Mouse (Mus musculus) kidney, postnatal 14 days (tissue): ENCODE measurements at regions not wholly inside any gene's neighbourhood (a gene's known extent, or its start where the extent isn't known, plus 50 kb on each side); places are given as distances from the start of the nearest gene placed in this dataset.
"Not testable (repeated sequence)": the region's sequence is repeated elsewhere in the genome, so short reads cannot be mapped to it uniquely, and the experiment has no call there.

Experiments used
- DNase-seq: peaks from one replicate; pipeline ENCODE4 v3.0.0; 2022; ENCODE audit warnings: mixed read lengths

DNA sequence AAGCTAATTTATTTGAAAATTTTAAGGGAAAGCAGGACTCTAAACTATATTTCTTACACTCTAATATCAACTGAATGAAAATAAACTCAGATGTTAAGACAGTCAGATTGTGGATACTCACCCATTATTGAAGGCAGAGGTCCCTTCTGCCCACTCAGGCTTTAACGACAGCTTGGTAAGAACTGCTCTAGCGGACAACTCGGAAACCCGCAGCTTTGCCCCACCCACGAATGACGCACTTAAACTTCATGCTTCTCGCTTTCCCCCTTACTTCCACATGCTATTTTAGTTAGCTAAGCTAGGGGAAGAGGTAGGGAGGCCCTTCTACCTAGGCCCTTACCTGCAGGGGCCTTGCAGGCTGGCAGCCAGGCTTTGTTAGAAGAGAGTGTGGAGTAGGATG, 50.8 kb upstream of the Elmo1 start:
- DNase-seq = no peak

DNA sequence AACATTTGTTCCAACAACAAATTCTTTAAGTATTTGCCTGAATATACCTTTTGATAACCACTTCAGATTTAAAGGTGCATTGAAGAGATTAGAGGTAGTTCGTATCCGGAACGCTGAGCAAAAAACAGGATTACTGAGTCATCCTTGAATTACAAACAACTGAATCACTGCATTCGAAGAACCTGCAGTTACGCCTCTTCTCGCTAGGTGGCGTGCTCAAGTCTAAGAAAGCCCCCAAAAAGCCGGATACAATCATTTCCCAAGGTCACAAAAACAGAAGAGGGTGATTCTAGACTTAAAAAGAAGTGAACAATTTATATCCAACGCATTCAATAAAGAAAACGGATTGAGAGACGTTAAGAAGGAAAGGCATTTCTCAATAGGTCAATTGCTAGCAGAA, 51.9 kb upstream of the Elmo1 start:
- DNase-seq = peak; percentile 41

DNA sequence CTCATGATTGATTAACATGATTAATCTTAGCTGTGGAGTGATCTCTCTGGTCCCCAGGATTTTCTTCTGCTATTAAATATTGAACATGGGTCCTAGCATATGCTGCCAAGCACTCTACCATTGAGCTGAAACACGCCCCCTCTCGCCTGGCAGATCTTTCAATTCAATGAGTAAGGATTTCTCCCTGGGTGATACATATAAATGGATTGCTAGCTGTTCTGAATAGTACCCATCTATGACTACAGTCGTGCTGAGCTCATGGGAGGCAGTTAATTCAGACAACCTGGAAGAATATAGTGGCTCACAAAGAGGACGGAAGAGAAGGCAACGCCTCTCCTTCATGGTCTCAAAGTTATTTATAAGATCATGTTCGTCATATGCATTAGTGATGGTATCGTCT, 53.0 kb upstream of the Elmo1 start:
- DNase-seq = no peak

DNA sequence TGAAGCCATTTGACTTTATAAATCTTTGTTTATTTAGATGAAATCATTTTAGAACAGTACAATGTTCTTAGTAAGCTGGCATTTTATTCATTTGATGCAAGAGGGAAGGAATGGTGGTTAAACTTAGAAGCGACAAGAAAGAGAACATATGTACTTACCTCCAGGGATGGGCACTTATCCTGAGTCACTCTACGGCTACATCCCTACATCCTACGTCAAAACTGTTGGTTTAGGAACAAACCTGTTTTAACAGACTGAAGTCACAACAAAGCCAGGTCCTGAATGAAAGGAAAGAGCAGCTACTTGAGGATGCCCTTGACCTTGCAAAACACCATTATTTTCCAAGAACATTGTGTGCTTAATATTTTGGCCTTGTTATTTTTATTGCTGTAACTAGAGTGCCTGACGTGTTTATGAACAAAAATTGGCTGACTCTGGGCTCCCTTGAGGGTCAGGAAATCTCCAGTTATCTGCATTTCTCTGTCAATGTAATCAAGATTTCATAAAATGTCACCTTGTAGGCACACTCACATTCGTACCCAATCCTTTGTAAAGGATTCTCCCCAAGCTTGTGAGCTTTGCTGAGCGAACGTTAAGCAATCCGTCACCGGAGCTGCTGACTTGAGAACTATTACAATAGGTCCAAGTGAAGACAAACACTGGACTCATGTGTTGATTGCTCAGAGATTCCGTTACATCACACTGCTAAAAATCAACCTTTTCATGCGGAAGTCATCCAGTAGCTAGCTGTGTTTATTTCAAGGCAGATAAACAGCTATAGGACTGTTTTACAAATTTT, 56.3 kb upstream of the Elmo1 start:
- DNase-seq = no peak

DNA sequence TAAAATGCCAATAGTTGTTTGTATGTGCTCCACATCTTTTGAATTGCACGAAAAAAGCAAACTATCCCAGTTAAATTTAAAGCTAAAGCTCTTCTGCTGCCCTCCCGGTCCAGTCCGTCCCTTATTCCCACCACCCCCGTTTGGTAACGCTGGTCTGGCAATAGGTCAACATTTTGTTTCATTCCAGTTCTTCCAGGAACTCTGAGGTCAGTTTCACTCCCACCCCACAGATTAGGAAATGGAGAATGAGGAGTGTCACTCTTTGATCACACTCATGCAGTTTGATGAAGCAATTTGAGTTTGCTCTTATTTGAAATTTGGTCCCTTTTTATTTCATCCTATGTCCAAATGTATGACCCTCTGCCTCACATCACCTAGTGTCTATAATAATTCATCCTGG, 58.7 kb upstream of the Elmo1 start:
- no peak for DNase-seq

DNA sequence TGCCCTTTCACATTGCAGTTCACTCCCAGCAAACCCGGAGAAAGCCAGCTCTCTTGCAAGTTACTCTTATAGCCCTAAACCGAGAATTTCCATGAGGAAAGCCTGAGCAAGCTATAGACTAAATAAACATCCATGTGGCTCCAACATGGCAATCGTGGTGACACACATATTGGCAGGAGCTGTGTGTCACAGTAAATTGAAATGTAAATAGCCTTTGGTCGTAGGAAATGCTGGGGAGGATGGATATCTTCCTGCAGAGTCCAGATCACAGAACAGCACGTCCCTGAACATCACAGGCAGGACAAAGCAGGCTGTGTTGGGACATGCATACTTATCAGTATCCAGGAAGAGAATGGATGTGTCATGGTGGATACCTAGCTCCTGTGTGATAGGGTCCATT, 59.3 kb upstream of the Elmo1 start:
- DNase-seq = no peak

DNA sequence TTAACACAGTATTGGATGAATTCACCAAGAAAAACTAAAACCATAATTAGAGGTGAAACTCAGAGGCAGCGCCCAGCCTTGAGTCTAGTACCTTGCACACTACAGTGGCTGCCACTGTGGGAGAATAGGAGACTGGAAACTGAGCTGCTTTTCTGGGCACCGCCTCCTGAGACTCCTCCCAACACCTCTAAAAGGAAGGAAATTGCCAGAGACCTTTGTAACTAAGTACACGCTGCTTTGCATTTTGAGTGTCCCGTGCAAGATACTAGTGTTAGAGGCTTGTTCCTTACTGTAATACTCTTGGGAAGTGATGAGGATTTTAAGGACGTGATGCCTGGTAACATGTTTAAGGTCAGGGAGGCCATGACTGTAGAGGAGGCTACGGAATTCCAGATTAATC, 63.8 kb upstream of the Elmo1 start:
- no peak for DNase-seq

DNA sequence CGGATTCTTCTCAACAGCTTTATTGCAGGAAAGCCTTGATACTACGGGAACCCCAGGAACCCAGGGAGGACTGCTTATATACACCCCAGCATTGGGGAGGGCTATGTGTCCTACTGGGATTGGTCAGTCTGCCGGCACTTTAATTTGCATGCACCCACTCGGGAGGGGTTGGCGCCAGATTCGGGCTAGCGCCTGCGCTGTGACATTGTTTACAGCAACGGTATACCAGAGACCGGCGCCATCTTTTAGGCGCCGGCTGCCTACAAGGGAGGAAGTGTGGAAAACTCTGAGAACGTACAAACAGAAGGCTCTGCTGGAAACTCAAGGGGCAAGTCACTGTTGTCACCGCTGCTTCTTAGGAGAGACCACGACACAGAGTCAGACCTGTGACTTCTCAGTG, 73.9 kb upstream of the Elmo1 start:
- not testable (repeated sequence) for DNase-seq

DNA sequence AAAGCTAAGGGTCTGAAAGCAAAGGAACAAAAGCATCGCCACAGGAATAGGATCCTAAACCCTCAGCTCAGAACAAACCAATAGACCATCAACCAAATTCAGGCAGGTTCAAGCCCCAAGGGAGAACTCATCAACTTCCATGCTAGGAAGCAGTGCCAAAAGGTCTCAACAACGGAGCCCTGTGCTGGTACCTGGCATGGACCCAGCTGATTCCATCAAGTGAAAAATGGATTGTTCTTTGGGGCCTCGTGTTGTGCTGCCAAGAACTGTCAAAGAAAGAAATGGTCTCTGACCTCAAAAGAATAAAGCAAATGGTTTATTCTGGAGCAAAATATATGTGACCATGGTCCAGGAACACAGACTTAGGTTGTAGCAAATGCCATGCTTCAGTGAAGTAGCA, 77.8 kb upstream of the Elmo1 start:
- DNase-seq = peak; percentile 55

DNA sequence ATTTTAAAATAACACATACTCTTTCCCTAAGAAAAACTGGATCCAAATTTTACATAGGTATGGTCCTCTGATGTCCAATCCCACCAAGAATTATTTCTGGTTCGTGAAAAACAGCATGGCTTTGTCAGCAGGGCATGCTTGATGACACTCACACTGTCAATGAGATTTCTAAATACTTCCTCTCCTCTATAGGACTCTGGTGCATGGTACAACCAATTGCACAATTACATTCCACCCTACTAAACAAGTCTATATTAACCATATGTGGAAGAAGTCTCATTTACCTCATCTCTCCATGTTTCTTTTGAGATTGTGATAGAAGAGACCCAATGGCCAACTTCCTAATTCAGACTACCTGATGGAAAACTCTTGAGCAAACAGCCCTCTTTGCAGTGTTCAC, 81.2 kb upstream of the Elmo1 start:
- DNase-seq = no peak

DNA sequence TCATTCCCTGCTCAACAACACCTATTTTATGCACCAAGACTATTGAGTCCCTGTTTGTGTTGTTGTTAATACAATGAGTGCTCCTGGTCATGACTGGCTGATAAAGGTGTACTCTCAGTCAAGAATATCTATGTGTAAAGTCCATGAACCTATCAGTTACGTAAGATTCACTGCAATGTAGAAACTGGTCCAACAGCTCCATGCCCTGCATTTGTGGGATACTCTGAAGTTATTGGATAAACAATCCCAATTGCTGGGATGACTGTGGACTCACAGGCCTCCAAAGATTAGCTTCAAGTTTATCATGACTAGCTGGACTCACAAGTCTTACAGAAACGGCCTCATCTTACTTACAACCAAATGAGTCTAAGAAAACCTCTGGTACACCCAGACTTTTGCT, 82.8 kb upstream of the Elmo1 start:
- no peak for DNase-seq

DNA sequence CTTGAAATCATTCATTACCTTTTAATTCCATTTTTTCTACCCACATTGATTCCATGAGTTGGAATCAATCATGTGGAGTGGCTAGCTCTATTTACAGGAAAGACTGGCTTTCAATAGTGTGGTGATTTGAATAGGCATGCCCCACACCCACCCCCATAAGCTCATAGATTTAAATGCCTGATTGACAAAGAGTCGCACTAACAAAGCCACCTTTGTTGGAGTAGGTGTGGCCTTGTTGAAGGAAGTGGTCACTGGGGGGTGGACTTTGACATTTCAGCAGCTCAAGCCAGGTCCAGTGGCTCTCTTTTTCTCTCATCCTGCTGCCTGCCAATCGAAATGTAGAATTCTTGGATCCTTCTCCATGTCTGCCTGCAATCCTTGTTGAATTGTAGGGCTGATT, 92.8 kb upstream of the Elmo1 start:
- DNase-seq = no peak

DNA sequence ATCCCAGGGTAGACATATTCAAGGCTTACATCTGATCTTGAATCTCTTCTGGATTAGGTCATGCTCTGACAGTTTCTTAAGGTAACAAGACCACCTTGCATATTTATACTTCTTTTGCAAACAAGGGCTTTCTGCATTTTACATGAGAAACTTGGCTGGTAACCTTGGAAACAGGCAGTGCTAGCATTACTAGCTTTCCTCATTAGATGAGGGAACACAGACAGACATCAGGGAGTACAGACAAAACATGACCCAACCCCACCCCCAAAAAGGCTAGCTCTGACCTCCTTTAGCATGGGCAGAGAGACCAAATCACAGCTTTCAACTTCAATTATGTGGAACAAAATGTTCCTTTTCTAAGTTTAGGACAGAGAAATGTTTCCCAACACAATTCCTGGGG, 114.8 kb upstream of the Elmo1 start:
- DNase-seq = no peak

DNA sequence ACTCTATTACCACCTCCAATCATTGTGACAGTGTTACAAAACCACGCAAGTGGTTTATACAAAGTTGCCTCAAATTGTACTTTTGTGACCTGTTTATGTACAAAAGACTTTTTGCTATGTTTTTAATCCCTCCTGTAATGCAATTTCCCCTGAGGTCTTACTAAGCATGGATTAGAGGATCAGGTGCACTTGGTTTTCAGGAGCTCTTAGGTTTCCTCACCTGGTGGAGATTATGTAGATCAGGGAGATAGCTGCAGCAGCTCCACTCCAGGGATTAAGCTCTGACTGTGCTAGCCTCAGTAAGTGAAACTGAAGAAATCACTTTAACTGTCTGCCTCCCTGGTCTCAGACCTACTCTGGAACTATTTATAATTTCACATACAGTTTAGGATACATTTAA, 123.8 kb upstream of the Elmo1 start:
- DNase-seq = no peak

DNA sequence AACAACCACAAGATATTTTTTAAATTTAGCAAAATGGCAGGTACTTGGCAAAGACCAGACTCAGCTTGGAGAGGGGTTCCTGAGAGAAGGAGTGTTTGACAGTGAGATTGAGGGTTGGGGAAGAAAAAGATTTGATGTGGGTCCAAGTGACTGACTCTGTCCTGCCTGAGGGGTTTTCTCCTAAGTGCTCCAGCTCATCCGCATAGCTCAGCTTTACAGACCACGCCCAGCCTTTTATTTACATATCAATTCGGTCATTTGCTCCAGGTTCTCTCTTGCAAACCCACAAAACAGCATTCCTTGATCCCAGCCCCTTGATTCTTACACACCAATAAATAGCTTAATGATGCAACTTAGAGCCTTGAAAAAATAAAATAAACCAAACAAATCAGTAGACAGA, 127.4 kb upstream of the Elmo1 start:
- no peak for DNase-seq

DNA sequence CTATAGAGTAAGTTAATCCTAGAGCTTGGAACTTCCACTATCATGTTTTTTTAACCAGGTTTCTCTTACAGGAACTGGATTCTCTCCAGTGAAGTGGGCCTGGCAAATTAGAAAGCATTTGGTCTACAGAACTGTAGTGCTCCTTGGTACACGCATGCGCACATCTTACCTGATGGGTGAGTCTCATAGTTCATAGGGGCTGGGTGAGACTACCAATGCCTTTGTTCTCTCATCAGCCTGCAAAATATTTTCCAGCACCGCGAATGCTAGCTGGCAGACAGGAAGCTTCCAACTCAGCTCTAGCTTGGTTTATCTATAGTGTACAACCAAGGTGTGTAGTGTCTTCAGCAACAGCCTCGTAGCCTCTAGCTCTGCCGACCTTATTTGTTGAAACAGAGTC, 104.7 kb upstream of the Gpr141 start:
- no peak for DNase-seq

DNA sequence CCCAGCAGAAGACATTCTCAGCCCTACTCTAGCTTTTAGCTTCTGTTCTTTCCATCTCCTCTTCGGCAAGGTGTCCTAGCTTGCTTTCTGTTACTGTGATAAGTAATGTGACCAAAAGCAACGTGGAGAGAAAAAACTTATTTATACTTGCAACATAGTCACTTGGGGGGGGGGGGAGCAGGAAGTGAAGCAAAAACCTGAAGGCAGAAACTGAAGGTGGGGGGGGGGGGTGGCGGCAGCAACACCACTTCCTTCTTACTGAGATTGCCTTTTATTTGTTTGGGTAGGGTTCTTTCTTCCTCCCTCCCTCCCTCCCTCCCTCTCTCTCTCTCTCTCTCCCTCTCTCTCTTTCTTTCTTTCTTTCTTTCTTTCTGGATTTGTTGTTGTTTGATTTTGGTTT, 103.8 kb upstream of the Gpr141 start:
- no peak for DNase-seq

DNA sequence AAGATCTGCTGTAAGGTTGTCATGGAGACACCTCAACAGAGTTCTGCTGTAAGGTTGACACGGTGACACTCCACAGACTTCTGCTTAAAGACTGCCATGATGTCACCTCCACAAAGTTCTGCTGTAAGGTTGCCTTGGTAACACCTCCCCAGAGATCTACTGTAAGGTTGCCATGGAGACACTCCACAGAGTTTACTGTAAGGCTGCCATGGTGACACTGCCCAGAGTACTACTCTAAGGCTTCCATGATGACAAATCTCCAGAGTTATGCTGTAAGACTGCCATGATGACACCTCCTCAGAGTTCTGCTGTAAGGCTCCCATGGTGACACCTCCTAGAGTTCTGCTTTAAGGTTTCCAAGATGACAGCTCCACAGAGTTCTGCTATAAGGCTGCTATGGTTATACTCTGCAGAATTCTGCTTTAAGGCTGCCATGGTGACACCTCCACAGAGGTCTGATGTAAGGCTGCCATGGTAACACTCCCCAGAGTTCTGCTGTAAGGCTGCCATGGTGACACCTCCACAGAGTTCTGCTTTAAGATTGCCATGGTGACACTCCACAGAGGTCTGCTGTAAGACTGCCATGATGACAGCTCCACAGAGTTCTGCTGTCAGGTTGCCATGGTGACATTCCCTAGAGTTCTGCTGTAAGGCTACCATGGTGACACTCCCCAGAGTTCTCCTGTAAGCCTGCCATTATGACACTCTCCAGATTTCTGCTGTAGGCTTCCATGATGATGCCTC, 97.2 kb upstream of the Gpr141 start:
- DNase-seq = no peak

DNA sequence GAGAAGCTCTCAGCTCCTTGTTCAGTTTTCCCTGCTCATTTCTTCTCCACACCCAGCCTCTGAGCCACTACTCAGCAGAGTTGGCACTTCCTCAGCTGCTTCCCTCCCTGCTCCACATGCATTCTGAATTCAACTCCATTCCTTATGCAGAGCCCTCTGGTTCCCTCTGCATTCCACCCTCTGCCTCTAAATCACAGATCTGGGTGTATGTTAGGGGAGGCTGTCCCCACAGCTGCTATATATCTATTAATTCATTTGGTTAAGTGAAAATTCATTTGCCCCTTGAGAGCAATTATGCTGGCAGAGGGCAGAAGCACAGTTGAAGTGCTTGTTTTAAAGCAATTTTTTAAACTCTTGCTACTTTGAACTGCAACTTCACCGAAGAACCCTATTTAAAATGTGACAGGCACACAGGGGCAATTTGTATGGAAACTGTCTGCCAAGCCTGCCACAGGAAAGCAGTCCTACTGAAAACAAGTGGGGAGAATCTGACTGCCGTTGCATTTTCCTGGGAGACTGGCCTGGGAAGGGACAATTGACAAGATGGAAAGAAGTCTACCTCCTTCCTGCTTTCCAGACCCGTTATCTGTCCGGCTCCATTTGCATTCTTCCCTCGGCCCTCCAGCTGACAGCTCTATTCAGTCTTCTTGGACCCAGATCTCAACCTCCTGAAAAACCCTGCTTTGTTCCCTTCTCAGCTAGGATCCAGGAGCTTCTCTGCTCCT, 88.0 kb upstream of the Gpr141 start:
- no peak for DNase-seq

DNA sequence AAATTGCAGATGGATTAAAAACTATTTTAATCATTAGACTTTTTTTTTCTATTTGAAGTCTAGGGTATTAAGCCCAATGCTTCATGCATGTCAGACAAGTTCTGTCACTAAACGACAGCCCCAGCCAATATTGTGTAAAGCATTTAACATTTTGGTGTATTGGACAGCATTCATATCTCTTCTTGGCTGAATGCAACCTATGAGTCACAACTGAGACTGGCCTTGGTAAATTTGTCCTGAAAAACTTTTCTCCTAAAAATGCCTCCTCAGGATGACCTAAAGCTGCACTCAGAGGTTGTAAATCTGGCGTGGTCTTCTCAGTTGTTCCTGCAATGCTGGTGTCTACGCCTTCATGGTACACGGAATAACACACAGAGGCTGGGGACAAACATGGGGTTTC, 78.7 kb upstream of the Gpr141 start:
- DNase-seq = no peak

DNA sequence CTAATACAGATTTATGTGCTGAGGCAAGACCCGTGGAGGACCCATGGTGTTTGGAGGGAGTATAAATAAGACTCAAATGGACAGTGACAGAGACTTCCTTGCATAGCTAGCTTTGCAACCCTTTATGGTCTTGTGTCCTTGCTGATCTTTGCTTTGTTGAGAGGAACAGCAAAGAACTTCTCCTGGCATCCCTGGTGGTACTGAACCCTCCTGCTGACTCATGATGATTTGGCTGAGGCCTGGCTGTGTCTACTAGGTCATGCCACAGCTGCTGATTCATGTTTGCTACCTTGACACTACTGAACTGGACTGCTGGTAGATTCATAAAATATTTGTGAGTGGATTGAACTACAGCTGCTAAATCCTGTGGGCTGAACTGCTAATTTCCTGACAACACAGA, 73.1 kb upstream of the Gpr141 start:
- DNase-seq = no peak

DNA sequence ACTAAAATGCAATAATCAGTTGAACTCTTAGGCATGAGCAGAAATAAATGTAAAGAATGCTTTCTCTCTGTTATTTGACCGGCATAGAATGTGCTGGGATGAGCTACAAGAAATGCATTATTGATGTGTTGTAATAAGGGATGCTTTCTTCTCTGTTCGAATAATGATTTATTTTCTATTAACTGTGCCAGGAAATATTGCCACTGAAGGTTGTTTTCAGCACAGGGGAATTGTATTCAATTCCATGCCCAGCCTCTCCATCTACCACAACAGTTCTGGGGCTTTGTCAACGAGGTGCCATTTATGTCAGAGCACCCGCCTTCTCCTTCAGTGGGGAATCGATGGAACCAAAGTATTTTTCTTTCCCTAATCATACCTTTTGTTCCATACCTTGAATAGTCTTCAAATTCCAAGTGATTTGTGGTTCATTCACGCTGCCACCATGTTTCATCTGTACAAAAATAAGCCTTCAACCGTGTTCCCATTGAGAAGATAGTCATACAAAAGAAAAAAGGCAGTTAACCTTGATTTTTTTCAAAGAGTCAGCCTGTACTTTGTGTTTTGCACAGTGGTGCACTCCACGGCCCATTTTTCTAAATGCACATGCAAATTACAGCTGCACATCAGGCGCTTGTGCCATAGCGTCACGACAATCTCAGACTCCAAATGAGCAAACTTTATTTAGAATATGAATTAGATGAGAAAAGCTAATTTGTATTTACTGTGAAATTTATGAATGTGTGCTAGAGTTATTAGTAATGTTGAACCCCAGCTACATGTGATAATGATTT, 65.1 kb upstream of the Gpr141 start:
- DNase-seq = no peak
